ENCODE assay signal across 21 mouse cellular contexts in genomic region chr12:81097267-81097666, GRCm38 (mm10).
"Had no signal": no experiment of that assay in that cellular context is flagged by ENCODE, and none has a peak within 500 bp of the region (broad histone marks: within the 10 kb centered on the region; RNA-seq: fewer than 3 reads in every experiment).

No protein-coding gene starts in this region.

- H3K36me3 ChIP-seq: kidney, embryonic 15.5 days; limb, embryonic 12.5 days; limb, embryonic 15.5 days; stomach, embryonic 15.5 days had no signal

- ATAC-seq: liver, postnatal 0 days; lung, postnatal 0 days had no signal

- H3K27me3 ChIP-seq: limb, embryonic 12.5 days; limb, embryonic 15.5 days; stomach, embryonic 15.5 days had no signal

- H3K4me1 ChIP-seq: limb, embryonic 15.5 days had no signal

- H3K4me3 ChIP-seq: kidney, embryonic 15.5 days; limb, embryonic 12.5 days; limb, embryonic 15.5 days; myocyte; stomach, embryonic 15.5 days had no signal

- H3K4me2 ChIP-seq: kidney, embryonic 15.5 days; limb, embryonic 12.5 days; limb, embryonic 15.5 days; liver, embryonic 11.5 days; lung, embryonic 14.5 days; stomach, embryonic 15.5 days had no signal

- H3K9ac ChIP-seq: kidney, embryonic 15.5 days; limb, embryonic 12.5 days; limb, embryonic 15.5 days; liver, embryonic 14.5 days; liver, postnatal 0 days; lung, embryonic 14.5 days; stomach, embryonic 15.5 days had no signal

- H3K9me3 ChIP-seq: kidney, embryonic 15.5 days; limb, embryonic 12.5 days; limb, embryonic 15.5 days; stomach, embryonic 15.5 days had no signal

- DNase-seq: kidney, adult 11 months; kidney, adult 8-10 months; kidney, postnatal 10 days; kidney, postnatal 36 days; left cerebral cortex, postnatal 4 days; liver, postnatal 0 days; lung, embryonic 14.5 days; retina, postnatal 1 day; right cerebral cortex, postnatal 25 days; spleen, adult 18-20 months; thymus, adult 2 months; thymus, postnatal 25 days had no signal

- H3K27ac ChIP-seq: kidney, embryonic 15.5 days; limb, embryonic 12.5 days; limb, embryonic 15.5 days; liver, embryonic 14.5 days; macrophage; stomach, embryonic 15.5 days had no signal
